Mouse (Mus musculus) stomach, embryonic 15.5 days (tissue): ENCODE results near the gene Gspt1. TPM values are rescaled to one million over a fixed set of nuclear protein-coding genes. Genes with fewer than 3 reads are reported as not detected.

Experiments
- ATAC-seq: fragments of 200-750 bp; cut with Nextera tagmentation; 2 replicates; pipeline ENCODE4 v1.8.0; 2017; ENCODE audit warnings: low read depth, moderate number of reproducible peaks, moderate TSS enrichment; ENCODE audit not compliant: insufficient read depth, low FRiP score
- H3K27ac ChIP-seq: fragments of 300-500 bp; sonication (generic); 2 replicates; pipeline ENCODE4 v1.5.1; 2015; ENCODE audit warnings: mild to moderate bottlenecking, inconsistent platforms
- H3K27me3 ChIP-seq: fragments of 300-500 bp; sonication (generic); replicated peaks from 2 replicates; pipeline ENCODE4 v1.6.1; 2015; ENCODE audit warnings: inconsistent platforms
- H3K36me3 ChIP-seq: fragments of 300-500 bp; sonication (generic); 2 replicates; pipeline ENCODE4 v1.6.1; 2015; ENCODE audit warnings: inconsistent platforms
- H3K4me1 ChIP-seq: fragments of 300-500 bp; sonication (generic); 2 replicates; pipeline ENCODE4 v1.6.1; 2015; ENCODE audit warnings: inconsistent platforms
- H3K4me2 ChIP-seq: fragments of 300-500 bp; sonication (generic); 2 replicates; pipeline ENCODE4 v1.6.1; 2015; ENCODE audit warnings: mild to moderate bottlenecking, inconsistent platforms
- H3K4me3 ChIP-seq: fragments of 300-500 bp; sonication (generic); replicated peaks from 2 replicates; pipeline ENCODE4 v1.5.1; 2015; ENCODE audit warnings: inconsistent platforms
- H3K9ac ChIP-seq: fragments of 300-500 bp; sonication (generic); 2 replicates; pipeline ENCODE4 v1.6.1; 2015; ENCODE audit warnings: inconsistent platforms
- H3K9me3 ChIP-seq: fragments of 300-500 bp; sonication (generic); 2 replicates; pipeline ENCODE4 v1.6.1; 2016; ENCODE audit warnings: inconsistent platforms
- WGBS: fragments of 180-500 bp; shearing (Covaris S2); methylation state at CpG from one replicate; pipeline ENCODE4 v1.1.7; 2015; 5-methylcytosine and 5-hydroxymethylcytosine counted together
- polyA plus RNA-seq: library from polyadenylated mRNA; unstranded; fragments of >200 nt; fragmentation: Nextera tagmentation; extraction: Ambion mirVana; gene quantifications from 2 replicates; pipeline ENCODE4 v1.2.1, GENCODE M21; 2015

Gene Gspt1
- polyA plus RNA-seq, 1 experiment from 2014 or later = 72.1 TPM

DNA sequence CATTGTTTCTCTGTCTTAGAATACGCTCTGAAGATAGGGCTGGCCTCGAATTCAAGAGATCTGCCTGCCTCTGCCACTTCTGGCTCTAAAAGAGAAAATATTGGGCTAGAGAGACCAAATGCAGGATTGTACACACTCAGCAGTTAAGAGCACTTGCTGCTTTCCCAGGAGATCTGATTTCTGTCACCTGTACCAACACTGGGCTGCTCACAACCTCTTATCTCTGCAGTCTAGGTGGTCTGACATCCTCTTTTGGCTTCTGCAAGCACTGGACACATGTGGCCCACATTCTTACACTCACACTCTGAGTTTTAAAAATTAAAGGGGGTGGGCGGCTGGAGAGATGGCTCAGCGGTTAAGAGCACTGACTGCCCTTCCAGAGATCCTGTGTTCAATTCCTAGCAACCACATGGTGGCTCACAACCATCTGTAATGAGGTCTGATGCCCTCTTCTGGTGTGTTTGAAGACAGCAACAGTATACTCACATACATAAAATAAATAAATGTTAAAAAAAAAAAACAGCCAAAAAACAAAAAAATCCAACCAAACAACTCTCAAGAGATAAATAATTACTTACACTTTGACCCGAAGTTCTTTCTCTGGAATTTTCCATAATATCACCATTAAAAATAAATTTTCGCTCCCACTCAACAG, 52.3 kb downstream of the Gspt1 start:
- peak overlapping the region; percentile 92 for H3K4me2 ChIP-seq
- WGBS = 69% methylated on average over 6 of the region's 6 CpGs
- H3K9ac ChIP-seq = peak overlapping the region; percentile 86; the same call in 1 of the 2 replicates

DNA sequence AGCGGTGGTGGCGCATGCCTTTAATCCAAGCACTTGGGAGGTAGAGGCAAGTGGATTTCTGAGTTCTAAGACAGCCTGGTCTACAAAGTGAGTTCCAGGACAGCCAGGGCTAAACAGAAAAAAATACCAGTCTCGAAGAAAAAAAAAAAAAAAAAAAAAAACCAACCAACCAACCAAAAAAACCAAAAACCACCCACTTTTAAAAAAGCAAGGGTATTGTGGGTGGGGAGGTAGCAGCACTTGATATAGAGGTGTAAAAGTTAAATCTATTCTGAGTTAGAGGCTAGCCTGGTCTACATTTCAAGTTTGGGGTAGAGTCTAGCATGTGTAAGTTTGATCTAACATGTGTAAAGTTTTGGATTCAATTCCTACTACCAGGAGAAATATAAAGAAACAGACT, 53.9 kb downstream of the Gspt1 start:
- peaks cover 16% of the 10 kb centered on the region for H3K4me1 ChIP-seq
- H3K4me3 ChIP-seq = no peak overlapping the region
- no peaks in the 10 kb centered on the region for H3K9me3 ChIP-seq
- no peak overlapping the region for H3K9ac ChIP-seq
- H3K27me3 ChIP-seq = no peaks in the 10 kb centered on the region
- ATAC-seq = no peak
- H3K4me2 ChIP-seq = no peak overlapping the region
- WGBS = 95% methylated on average over 3 of the region's 3 CpGs
- H3K27ac ChIP-seq = no peak overlapping the region
- peaks cover 44% of the 10 kb centered on the region for H3K36me3 ChIP-seq

More for the DNA sequence above, 52.3 kb downstream of the Gspt1 start:
- H3K36me3 ChIP-seq = peaks cover 29% of the 10 kb centered on the region
- no peaks in the 10 kb centered on the region for H3K9me3 ChIP-seq
- no peak for ATAC-seq
- no peak overlapping the region for H3K27ac ChIP-seq
- peak overlapping the region; percentile 89 for H3K4me3 ChIP-seq
- H3K27me3 ChIP-seq = no peaks in the 10 kb centered on the region
- H3K4me1 ChIP-seq = peaks cover 16% of the 10 kb centered on the region

DNA sequence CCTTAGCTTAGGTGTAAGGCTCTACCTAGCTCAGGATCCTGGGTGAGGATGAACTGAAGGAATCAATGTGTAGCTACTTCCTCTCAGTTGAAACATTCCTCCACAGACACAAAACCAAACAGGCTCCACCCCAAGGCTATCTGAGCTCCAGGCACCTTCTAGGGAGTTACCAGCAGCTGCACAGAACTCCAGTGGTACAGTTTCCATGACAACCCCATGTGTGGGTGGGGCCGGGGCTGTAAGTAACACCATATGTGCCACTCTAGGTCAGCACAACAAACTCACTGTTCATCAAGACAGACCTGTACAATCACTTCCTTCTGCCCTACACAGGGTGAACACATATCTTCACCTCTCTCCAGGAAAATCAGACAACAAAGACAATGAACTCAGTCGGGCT, 55.7 kb downstream of the Gspt1 start:
- no peak overlapping the region for H3K27ac ChIP-seq
- H3K9me3 ChIP-seq = no peaks in the 10 kb centered on the region
- H3K9ac ChIP-seq = no peak overlapping the region
- H3K4me3 ChIP-seq = no peak overlapping the region
- H3K27me3 ChIP-seq = no peaks in the 10 kb centered on the region
- H3K4me2 ChIP-seq = no peak overlapping the region
- peaks cover 60% of the 10 kb centered on the region for H3K36me3 ChIP-seq
- H3K4me1 ChIP-seq = peaks cover 7% of the 10 kb centered on the region
- no peak for ATAC-seq
- WGBS = 70% methylated on average over 2 of the region's 2 CpGs

DNA sequence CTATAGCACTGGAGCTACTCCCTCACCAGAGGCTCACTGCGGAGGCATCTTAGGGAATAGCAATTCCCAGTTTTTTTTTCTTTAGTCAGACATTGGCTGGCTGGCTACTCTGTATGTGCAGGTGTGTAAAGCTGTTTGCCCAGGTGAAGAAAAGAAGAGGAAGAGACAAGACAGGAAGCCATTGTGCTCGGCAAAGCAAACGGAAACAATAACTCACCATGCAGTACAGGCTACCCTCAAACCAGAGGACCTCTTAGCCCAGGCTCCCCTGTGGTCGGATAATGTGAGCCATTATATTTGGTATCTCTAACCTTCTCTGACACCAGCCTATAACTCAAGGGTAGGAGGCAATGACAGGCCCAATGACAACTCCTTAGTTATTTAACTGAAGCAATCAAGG, 57.1 kb downstream of the Gspt1 start:
- peaks cover 71% of the 10 kb centered on the region for H3K36me3 ChIP-seq
- no peak overlapping the region for H3K4me3 ChIP-seq
- 85% methylated on average over 4 of the region's 4 CpGs for WGBS
- no peaks in the 10 kb centered on the region for H3K9me3 ChIP-seq
- no peak overlapping the region for H3K9ac ChIP-seq
- H3K4me2 ChIP-seq = no peak overlapping the region
- no peaks in the 10 kb centered on the region for H3K27me3 ChIP-seq
- ATAC-seq = no peak
- peaks cover 7% of the 10 kb centered on the region for H3K4me1 ChIP-seq
- H3K27ac ChIP-seq = no peak overlapping the region

DNA sequence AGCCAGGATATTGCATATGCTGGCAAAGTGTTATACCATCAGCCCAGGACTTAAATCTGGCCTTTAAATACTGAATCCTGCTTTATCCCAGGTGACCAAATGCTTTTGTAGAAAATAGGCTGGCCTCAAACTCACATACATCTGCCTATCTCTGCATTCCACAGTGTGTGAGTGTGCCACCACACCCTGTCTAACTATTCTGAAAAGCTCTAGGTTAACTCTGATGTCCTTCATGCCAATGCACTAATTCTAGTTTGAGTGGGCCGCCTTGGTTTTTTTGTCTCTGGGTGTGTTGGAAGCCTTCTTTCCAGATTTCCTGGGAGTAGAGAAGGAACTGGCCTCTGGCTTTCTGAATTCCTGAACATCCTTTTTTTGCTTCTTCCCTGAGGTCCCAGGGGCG, 60.9 kb downstream of the Gspt1 start:
- 95% methylated on average over 2 of the region's 2 CpGs for WGBS
- Histone ChIP-seq H3K27me3 (no peaks in the 10 kb centered on the region), H3K9me3 (no peaks in the 10 kb centered on the region), H3K9ac (no peak overlapping the region), H3K4me2 (no peak overlapping the region), H3K4me3 (no peak overlapping the region), H3K4me1 (no peaks in the 10 kb centered on the region), H3K27ac (no peak overlapping the region), H3K36me3 (peaks cover 54% of the 10 kb centered on the region)
- no peak for ATAC-seq

DNA sequence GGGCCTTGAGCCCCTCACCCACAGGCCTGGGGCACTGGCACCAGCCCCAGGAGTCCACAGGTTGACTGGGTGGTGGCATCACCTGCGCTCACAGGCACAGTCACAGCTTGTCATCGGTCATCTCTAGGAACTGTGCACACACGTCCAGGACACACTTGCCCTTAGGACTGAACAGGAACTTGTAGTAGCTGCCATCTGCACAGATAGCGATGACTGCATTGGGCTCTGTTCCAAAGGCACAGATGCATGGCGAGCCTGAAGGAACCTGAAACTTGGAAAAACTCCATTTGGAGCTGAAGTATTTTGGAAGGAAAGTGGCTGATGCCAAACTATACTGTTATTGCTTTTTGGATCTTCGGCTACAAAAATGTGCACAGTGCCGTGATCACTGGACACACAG, 64.0 kb downstream of the Gspt1 start:
- 85% methylated on average over 7 of the region's 7 CpGs for WGBS
- Histone ChIP-seq H3K27me3 (no peaks in the 10 kb centered on the region), H3K9me3 (no peaks in the 10 kb centered on the region), H3K4me2 (no peak overlapping the region), H3K9ac (no peak overlapping the region), H3K4me3 (no peak overlapping the region), H3K4me1 (no peaks in the 10 kb centered on the region), H3K27ac (no peak overlapping the region), H3K36me3 (peaks cover 26% of the 10 kb centered on the region)
- ATAC-seq = no peak

DNA sequence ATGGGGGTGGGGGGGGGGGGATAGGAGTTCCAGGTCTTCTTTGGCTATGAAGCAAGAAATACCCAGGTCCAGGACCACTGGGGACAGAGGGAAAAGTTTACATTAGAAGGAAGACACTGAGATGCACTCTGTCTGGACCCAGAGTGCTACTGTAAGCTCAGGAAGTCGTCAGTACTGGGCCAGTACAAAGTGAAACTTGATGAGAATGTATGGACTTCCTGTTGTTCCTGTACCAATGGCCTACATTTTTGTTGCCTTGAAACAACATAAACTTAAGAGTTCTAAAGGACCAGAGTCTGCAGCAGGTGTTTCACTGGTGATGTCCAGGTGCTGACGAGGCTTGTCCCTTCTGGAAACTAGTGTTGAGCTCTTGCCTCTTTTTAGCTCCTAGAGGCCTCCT, 76.7 kb downstream of the Gspt1 start:
- ATAC-seq = no peak
- no peak overlapping the region for H3K4me2 ChIP-seq
- H3K27ac ChIP-seq = no peak overlapping the region
- no peak overlapping the region for H3K9ac ChIP-seq
- WGBS = 59% methylated on average over 2 of the region's 2 CpGs
- no peaks in the 10 kb centered on the region for H3K27me3 ChIP-seq
- no peaks in the 10 kb centered on the region for H3K9me3 ChIP-seq
- H3K4me3 ChIP-seq = no peak overlapping the region
- 0 out of 2 replicates have a peak, but pooled peaks cover 4% of the 10 kb centered on the region for H3K4me1 ChIP-seq
- H3K36me3 ChIP-seq = no peaks in the 10 kb centered on the region

DNA sequence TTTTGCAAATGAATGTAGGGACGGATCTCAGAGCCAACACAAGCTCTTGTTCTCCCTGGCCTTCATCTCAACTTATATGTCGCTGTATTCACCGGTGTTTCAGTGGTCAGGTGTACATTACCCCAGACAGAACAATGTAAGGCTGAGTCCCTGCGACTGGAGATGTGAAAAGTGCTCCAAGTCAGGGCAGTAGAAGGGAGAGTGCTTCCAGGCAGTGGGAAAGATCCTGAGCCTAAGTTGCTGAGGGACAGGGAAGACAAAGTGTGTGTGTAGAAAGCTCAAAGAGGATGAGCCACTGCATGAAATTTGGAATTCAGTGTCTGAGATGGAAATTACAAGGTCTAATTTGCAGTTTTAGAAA, 77.3 kb downstream of the Gspt1 start:
- no peak for ATAC-seq
- H3K9me3 ChIP-seq = no peaks in the 10 kb centered on the region
- peak overlapping the region; percentile 77 for H3K4me3 ChIP-seq
- WGBS = 3% methylated on average over 4 of the region's 4 CpGs
- peak overlapping the region; percentile 70; the same call in 1 of the 2 replicates for H3K27ac ChIP-seq
- H3K9ac ChIP-seq = peak overlapping the region; percentile 27; the same call in 1 of the 2 replicates
- H3K36me3 ChIP-seq = no peaks in the 10 kb centered on the region
- 0 out of 2 replicates have a peak, but pooled peaks cover 4% of the 10 kb centered on the region for H3K4me1 ChIP-seq
- H3K27me3 ChIP-seq = no peaks in the 10 kb centered on the region
- peak overlapping the region; percentile 74 for H3K4me2 ChIP-seq

DNA sequence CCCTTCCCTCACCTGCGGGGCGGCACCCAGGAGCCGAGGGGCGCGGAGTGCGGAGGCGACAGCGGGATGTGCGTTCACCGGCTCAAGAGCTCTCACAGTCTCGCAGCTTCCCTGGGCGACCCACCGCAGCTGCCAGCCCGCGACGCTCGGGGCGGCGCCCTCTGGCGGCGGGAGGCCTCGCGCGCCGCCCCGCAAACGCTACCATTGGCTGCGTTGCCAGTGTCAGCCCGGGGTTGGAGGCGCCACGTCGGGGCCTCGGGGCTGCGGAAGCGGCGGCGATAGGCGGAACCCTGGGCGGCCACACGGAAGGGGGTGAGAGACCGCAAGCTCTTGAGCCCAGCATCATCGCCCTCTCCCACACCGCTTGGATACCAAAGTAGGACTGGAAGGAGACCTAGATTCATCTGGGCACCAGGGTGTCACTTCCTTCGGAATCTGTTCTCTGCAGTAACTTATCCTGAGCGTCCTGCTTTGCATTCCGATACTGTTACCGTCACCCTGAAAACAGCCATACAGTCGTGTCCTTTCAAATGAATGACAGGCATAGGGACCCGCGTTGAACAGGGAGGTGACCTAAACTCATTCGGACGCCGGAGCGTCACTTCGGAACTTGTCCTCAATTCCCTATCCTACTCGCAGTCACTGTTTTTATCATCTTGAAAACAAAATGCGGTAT, 77.8 kb downstream of the Gspt1 start, which contains the start of gene Zc3h7a:
Gene Zc3h7a, minus strand, starts transcription at position 186 of the 676 bp plus-strand sequence.
- H3K9me3 ChIP-seq = no peaks in the 10 kb centered on the region
- WGBS = under 1% methylated on average over 56 of the region's 57 CpGs
- H3K27me3 ChIP-seq = no peaks in the 10 kb centered on the region
- peak within 1 kb of the TSS; percentile 74 for H3K4me2 ChIP-seq
- H3K36me3 ChIP-seq = no peaks in the 10 kb centered on the region
- peak; percentile 96 for ATAC-seq
- peak within 1 kb of the TSS; percentile 77 for H3K4me3 ChIP-seq
- H3K27ac ChIP-seq = peak within 1 kb of the TSS; percentile 71
- H3K9ac ChIP-seq = peak within 1 kb of the TSS; percentile 27
- 0 out of 2 replicates have a peak, but pooled peaks cover 4% of the 10 kb centered on the region for H3K4me1 ChIP-seq

DNA sequence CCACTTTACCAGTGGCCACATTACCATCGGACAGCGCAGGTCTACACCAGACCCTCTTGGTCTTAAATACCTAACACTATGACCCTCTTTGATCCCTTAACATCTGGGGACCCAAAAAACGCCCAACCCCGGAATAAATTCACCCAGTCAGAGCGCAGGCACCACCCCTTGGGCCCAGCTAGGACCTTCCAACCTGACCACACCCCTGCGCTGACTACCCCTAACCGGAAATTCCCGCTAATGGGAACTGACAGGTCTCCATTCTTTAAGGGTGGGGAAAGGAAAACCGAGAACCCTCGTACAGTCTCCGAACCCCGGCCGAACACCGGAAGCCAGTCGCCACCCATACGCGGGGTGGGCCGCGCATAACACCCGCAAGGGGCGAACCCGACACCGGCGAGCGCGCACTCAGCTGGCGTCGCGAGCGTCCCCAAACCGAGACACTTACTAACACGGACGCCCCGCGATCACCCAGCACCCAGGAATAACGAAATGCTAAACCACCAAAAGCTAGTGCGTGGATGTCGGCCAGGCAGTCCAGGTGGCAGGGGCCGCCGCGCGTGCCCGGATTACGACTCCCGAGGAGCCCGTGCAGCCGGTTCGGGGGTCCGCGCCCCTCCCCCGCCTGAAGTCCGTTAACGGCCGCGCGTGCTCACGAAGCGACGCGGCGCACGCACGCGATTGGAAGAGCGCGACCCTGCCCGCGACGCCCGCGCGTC, 78.5 kb downstream of the Gspt1 start:
- under 1% methylated on average over 59 of the region's 72 CpGs for WGBS
- peak; percentile 74 for ATAC-seq
- 0 out of 2 replicates have a peak, but pooled peaks cover 4% of the 10 kb centered on the region for H3K4me1 ChIP-seq
- H3K27me3 ChIP-seq = no peaks in the 10 kb centered on the region
- H3K36me3 ChIP-seq = 0 out of 2 replicates have a peak, but pooled peaks cover under 1% of the 10 kb centered on the region
- no peaks in the 10 kb centered on the region for H3K9me3 ChIP-seq
- H3K27ac ChIP-seq = peak overlapping the region; percentile 71
- H3K4me3 ChIP-seq = peak overlapping the region; percentile 77
- peak overlapping the region; percentile 20 for H3K9ac ChIP-seq
- peak overlapping the region; percentile 74 for H3K4me2 ChIP-seq

DNA sequence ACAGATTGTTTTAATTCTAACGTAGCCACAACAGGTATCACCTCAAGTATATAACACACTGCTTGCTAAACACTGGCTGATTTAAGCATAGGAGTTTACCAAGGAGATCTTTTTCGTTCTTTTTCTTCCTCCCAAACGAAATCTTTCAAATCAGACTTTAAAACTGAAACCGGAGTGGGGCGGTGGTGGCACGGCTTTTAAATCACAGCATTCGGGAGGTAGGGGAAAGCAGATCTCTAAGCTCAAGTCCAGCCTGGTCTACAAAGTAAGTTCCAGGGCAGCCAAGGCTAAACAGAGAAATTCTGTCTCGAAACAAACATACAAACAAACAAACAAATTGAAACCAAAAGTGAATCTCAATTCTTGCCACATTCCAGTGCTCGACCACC, 79.0 kb downstream of the Gspt1 start:
- peak overlapping the region; percentile 77 for H3K4me3 ChIP-seq
- no peaks in the 10 kb centered on the region for H3K27me3 ChIP-seq
- 0 out of 2 replicates have a peak, but pooled peaks cover 2% of the 10 kb centered on the region for H3K36me3 ChIP-seq
- H3K9ac ChIP-seq = no peak overlapping the region
- H3K4me2 ChIP-seq = peak overlapping the region; percentile 74
- WGBS = 10% methylated on average over 9 of the region's 9 CpGs
- H3K9me3 ChIP-seq = no peaks in the 10 kb centered on the region
- peaks cover 4% of the 10 kb centered on the region; the same call in 1 of the 2 replicates for H3K4me1 ChIP-seq
- ATAC-seq = no peak
- H3K27ac ChIP-seq = peak overlapping the region; percentile 71
